Mouse (Mus musculus) cerebellum, postnatal 36 days (tissue): Measurements from ENCODE around the gene Mecom.
"Not testable (repeated sequence)": the region's sequence is repeated elsewhere in the genome, so short reads cannot be mapped to it uniquely, and the experiment has no call there.

Experiments
- DNase-seq, 2 experiments: peaks; one replicate each; pipeline ENCODE4 v3.0.0; 2021 to 2022; ENCODE audit warnings: mixed read lengths in 2 of 2

Gene Mecom

GRCm38 (mm10) chr3:30245950-30246349 lies 301.9 kb downstream of the Mecom start:
- DNase-seq: no peak

- DNase-seq: no peak
Measured at GRCm38 (mm10) chr3:30244401-30244871, 303.4 kb downstream of the Mecom start.

GRCm38 (mm10) chr3:30243776-30244275 lies 304.0 kb downstream of the Mecom start:
- DNase-seq: no peak

DNA sequence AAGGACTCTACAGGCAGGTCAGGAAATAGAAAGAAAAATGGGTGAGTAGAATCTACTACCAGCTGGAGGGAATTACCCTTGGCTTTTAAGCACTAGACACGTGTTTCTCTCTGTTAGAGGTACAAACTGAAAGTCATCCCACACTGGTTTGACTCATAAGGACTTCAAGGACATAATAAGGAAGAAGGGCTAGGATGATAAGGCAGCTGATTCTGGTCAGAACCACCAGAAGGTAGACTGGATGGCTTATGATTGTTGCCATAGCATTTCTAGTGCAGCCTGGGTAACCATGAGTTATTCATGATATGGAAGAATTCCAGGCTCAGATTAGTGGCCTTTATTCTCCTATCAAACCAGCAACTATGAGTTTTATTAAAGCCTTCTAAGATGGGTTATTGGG lies 308.4 kb downstream of the Mecom start:
- no peak for DNase-seq

DNA sequence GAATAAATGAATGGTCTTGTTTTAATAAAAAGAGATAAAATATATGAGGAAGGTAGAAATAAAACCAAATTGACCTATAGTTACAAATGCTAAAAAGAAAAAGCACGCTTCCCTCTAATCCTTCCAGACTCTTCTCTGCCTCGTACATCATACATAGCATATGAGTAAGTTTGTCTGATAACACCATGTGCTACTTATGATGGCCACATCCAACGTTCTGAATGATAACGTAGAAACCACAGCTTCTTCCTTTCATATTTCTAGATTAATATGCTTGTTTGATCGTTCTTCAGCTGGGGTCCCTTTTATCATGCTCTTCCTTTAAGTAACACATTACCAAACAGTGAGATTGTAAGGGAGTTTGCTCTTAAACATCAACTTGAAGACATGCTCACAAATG lies 310.3 kb downstream of the Mecom start:
- DNase-seq: no peak

GRCm38 (mm10) chr3:30234018-30234417 lies 313.8 kb downstream of the Mecom start:
- no peak for DNase-seq

GRCm38 (mm10) chr3:30227964-30228670 lies 319.7 kb downstream of the Mecom start:
- DNase-seq: no peak

DNA sequence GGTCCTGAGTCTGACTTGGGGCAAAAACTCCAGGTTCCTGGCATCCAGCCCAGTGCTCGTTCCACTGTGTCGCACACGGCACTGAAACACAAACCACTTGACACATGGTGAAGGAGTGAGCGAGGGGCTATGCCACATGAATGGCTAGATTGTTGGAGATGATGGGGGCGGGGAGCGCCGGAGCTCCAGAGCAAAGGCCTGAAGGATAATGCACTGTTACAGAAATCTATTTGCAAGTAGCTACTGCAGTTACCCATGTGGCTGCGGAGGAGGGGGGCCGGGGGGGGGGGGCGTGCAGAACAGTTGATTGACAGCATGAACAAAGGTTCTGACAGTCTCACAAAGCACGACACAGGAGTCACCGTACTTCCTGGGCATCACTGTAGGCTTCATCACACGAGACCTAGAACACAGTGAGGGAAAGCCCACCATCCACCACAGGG lies 320.9 kb downstream of the Mecom start:
- DNase-seq: peak in 1 of 2 experiments; percentile 9

GRCm38 (mm10) chr3:30225200-30225599 lies 322.6 kb downstream of the Mecom start:
- DNase-seq: not testable (repeated sequence)

DNA sequence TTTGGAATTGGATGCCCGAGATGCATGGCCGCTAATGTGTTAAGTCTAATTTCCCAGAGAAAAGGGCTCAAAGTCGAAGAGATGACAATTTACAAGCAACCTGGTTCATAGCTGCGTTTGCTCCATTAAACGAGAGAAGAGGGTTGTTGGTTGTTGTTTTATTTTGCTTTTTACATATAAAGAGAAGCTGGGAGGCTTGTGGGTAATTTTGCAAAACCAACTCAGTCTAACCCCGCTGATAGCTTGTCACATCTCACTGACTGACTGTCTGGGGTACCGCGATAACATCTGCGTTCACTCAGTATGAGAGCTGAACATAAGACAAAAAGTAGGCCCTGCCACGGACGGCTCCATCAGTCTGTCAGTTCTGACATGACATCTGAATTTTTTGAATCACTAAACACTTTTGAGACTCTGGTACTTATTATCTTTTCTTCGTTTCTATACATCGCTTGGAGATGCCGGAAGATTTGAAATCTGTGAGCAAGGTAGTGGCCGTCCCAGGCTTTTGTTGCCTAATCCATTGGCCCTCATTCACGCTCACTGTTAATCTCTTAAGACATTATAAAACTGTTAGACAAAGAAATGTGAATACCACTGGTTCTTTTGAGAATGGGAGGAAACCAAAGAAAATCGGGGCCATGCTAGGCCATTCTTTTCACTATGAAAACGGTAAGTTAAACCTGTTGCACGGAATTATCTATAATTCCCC lies 327.0 kb downstream of the Mecom start:
- DNase-seq: no peak

GRCm38 (mm10) chr3:30219891-30220290 lies 327.9 kb downstream of the Mecom start:
- no peak for DNase-seq

DNA sequence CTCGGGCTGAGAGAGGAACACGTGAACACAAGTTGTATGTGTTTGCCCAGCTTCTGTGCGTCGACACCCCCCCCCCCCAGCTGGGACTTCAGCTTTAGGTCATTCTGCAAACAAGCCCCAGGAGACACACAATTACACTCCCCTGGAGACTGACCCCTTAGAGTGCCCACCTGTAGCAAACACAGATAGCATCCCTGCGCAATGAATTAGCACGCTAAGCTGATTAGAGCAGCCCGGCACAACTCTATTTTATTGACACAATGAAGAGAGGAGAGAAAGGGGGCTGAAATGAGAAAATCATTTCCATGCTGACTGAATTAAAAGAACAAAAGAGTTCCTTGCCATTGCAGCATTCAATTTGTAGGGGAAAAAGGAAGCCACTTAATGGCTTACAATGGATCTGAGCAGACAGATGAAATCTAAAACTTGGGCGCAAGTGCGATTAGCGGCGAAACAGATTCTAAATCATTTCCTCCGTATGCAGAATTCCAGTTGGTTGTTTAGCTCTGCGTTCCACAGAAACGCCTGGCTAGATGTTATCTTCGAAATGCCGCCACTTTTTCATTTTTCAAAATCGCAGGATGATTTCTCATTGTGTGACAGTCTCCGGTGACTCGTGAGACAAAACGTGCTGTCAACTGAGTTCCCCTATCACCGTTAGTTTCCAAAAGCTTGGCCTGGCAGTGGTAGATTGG lies 328.5 kb downstream of the Mecom start:
- DNase-seq: no peak

- no peak for DNase-seq
Measured at GRCm38 (mm10) chr3:30214607-30215006, 333.2 kb downstream of the Mecom start.

DNA sequence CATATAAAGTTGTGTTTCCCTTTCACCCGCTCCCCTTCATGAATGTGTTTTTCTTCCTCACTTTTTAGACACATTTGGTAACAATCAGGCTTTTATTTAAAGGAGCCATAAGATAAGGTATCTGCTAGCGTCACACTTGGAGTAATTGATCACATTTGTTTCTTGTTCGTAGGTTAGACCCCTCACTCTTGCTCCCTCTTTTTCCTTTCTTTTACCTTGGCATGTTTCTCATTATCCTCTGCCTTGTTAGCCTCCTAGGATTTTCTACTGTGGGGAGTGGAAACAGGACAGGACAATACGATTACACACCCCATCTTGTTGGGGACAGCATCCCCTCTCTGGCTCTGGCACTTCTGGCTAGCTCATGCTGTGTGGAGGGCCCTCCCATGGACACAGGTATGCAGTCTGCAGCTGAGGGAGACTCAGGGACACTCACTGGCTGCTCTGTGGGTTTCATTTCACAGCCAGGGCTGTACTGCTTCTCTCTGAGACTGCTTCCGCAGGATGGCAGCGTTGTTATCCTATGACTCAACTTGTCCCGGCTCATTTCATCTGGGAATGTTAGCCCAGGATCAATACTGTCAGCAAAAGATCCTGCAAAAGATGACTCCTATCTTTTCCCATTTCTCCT lies 334.2 kb downstream of the Mecom start:
- no peak for DNase-seq

DNA sequence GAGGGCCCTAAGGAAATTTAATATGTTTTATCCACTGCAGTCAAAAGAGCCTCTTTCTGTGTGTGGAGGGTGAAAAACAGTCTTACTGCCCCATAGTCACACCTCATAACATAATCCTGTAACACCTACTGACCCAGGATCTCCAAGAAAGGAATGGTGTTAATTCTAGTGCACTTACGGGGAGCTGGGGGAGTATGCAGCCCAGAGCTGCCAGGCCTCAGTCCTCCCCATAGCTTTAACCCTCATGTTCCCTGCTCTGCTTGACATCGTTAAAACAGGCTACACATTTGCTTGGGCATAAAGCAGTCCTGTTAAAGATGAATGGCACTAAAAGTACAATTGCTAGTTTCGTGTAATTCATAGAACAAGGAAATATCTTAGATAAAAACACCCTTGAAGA lies 335.0 kb downstream of the Mecom start:
- DNase-seq: no peak

GRCm38 (mm10) chr3:30209131-30209530 lies 338.7 kb downstream of the Mecom start:
- DNase-seq: no peak

GRCm38 (mm10) chr3:30207886-30208285 lies 339.9 kb downstream of the Mecom start:
- DNase-seq: peak in 1 of 2 experiments; percentile 6

DNA sequence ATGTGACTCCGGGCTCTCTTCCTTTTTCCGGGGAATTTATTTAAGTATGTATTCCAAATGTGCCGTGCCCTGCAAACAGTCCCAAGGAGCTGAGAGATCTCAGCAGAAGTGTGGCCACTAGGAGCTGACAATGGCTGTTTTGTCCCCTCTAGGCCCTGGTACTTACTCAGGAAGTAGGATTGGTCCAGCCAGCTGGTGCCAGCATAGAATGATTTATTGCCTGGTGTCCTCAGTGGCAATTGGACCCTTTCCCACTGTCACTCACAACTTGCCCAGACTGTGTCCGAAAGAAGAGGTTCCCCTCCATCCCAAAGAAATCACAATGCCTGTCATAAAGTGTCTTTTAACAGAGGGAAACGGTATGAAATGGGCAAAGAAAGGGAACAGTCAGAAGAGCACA lies 340.4 kb downstream of the Mecom start:
- peak; percentile 5 to 7 for DNase-seq

DNA sequence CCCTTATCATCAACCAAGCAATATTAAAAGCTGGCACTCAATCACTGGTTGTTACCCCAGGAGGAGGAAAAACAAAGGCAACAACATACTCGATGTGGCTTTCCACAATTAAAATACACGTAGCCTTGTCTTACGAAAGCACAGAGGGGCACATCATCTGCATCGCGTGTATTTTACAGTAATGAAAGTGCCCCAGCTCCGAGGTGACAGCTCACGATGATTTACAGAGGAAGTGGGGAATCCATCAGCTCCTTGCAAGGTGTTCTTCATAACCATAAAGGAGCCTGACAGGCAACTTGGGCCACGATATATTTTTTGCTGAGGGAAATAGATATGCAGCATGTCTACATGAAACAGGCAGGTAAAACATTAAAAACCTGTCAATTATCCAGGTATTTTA lies 341.7 kb downstream of the Mecom start:
- no peak for DNase-seq

GRCm38 (mm10) chr3:30203764-30204163 lies 344.0 kb downstream of the Mecom start:
- DNase-seq: no peak

DNA sequence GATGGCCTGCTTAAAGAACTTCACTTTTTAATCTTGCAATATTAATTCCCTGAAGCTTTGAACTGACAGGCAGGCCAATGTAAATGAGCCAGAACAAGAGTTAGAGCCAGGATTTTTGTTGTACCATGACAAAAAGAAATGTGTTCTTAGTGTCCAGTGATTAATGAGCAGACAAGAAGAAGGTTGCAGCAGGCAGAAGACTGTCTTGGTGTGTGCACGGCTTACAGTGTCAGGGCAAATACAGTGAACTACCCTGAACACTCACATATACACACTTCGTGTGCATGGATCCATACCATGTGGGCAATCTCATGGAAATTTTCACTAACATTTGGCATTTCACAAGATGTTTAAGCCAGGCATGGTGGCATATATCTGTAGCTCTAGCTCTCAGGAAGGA lies 349.0 kb downstream of the Mecom start:
- no peak for DNase-seq

DNA sequence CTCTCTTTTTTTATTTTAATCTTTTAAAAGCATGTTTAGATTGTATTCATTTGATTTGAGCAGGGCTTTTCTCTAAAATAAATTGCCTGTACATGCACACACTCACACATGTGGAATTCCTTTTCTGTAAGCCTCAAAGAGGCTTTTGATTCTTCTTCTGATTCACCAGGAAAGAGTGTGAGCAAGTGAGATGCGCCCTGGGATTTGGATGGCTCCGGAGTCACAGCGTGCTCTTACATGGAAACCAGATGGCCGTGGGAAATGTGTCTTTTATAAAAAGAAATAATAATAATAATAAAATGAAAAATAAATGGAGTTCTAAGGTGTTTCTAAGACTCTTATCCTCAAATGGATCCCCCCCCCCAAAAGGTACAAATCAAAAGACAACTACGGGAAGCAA lies 349.6 kb downstream of the Mecom start:
- no peak for DNase-seq

DNA sequence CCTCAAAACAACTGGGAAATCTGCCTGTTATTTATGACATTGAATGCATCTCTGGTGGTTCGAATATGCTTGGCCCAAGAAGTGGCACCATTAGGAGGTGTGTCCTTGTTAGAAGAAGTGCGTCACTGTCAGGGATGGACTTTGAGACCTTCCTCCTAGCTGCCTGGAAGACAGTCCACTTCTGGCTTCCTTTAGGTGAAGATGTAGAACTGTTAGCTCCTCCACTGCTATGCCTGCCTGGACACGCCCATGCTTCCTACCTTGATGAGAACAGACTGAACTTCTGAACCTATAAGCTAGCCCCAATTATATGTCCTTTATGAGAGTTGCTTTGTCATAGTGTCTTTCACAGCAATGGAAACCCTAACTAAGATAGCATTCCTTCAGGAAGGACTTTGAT lies 352.6 kb downstream of the Mecom start:
- no peak for DNase-seq
